Mouse (Mus musculus) kidney, postnatal 10 days (tissue): ENCODE data around the gene 1700018F24Rik.
"Not testable (repeated sequence)": the region's sequence is repeated elsewhere in the genome, so short reads cannot be mapped to it uniquely, and the experiment has no call there.

ENCODE experiments used
- DNase-seq: peaks from one replicate; pipeline ENCODE4 v3.0.0; 2021; ENCODE audit warnings: mixed read lengths

The 1700018F24Rik gene

DNA sequence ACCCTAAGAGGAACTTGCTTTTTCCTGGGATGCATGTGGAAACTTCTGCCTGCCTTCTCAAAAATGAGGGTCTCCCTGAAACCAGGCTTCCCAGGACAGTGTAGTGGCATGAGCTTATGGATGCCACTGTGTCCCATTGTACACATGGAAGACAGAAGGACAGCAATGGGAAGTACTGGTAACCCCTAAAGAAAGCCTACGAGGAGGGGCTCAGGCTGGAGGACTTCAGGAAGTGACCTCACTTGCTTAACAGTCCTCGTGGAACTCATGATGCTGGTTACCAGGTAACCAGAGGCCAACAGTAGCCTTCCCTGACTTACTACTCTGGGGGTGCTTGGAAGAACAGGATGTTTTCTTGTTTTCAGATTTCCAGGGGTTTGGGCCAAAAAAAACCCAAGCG lies at the start of gene 1700018F24Rik:
Gene 1700018F24Rik, plus strand, starts transcription at position 301 of the 400 bp plus-strand sequence.
- DNase-seq: not testable (repeated sequence)

GRCm38 (mm10) chr5:144998491-144998890 lies 44.3 kb upstream of the 1700018F24Rik start:
- DNase-seq: no peak

- DNase-seq: no peak
Measured at GRCm38 (mm10) chr5:145003362-145003761, 39.4 kb upstream of the 1700018F24Rik start.

- no peak for DNase-seq
Measured at GRCm38 (mm10) chr5:145004495-145004894, 38.3 kb upstream of the 1700018F24Rik start.

DNA sequence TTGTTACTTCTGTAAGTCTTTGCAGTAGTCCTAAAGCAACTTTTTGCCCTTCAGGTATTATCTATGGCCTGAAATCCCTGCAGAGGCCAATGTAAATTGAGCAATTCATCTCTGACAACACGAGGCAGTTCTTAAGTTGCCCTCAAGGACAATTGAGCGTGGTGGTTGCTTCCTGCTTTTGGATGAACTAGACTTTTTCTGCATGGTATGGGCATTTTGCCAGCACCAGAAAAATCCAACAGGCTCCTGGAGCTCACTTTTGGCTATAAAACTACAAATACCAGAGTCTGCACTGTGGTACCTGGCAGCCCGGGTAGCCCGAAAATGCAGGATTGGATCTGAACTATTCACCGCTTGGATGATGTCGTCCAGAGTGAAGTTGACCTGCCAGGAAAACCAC lies 37.2 kb upstream of the 1700018F24Rik start:
- DNase-seq: no peak

DNA sequence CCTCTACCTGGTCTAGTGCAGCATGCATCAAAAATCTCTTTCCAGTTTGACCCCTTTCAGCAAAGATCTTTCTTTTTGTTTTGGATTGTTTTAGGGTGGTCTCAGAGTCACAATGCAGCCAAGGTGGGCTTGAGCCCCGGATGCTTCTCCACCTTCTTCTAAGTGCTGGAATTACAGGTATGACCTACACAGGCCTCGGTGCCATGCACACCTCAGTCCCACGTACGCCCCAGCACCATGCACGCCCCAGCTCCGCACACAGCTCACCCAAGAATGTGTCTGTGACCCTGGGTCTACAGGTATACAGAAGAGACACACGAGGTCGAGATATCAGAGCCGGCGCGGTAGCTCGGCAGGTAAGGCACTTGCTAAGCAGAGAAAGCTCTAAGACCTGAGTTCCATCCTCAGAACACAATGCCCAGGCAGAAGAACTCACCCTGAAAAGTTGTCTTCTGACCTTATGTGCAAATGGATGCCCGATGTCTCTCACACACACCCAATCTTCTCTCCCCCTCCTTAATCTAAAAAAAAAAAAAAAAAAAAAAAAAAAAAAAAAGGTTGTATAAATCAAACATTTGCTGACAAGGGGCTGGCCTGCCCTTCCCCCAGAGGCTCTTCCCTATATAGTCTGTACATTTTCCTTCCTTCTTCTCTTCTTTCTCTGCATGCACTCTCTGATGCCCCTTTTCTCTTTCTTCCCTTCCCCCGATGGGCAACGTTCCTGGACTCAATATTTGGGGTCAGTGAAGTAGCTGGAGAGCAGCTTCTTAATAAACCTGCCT lies 33.7 kb upstream of the 1700018F24Rik start:
- DNase-seq: no peak

DNA sequence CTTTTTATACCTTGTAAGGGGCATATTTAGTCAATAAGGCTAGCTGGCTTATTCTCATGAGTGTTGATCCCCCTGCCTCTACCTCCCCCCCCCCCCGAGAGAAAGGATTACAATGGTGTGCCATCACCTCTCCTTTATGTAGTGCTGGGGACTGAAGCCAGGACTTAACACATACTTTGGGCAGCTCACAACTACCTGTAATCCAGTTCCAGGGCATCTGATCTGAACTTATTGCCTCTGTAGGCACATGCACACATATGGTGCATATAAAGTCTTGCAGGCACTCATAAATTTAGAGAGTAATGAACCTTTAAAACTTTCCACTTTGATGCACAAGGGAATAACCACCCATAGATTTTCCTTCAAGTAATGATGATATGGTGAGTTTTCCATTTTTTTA lies 28.5 kb upstream of the 1700018F24Rik start:
- DNase-seq: no peak

GRCm38 (mm10) chr5:145016761-145017160 lies 26.0 kb upstream of the 1700018F24Rik start:
- DNase-seq: not testable (repeated sequence)

DNA sequence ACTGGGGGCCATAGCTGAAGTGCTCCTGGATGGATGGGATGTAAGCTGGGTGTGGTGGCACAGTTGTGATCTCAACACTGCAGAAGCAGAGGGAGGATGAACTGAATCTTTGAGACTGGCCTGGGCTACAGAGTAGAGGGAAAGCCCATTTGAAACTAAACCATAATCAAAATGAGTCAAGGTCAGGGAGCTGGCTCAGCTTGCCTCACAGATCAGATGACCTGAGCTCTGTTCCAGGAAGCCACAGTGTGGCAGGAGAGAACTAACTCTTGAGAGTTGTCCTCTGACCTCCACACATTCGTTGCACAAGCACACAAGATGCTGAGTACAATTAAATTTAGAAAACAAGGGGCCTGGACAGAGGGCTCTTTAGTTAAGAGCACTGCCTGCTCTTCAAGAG lies 22.5 kb upstream of the 1700018F24Rik start:
- DNase-seq: not testable (repeated sequence)

- DNase-seq: not testable (repeated sequence)
Measured at GRCm38 (mm10) chr5:145020712-145021111, 22.1 kb upstream of the 1700018F24Rik start.

GRCm38 (mm10) chr5:145030476-145030875 lies 12.3 kb upstream of the 1700018F24Rik start:
- DNase-seq: not testable (repeated sequence)

GRCm38 (mm10) chr5:145032391-145032790 lies 10.4 kb upstream of the 1700018F24Rik start, which contains the start of gene Gm4871:
TSS of gene Gm4871 (minus strand) at chr5:145032754.
- DNase-seq: not testable (repeated sequence)

DNA sequence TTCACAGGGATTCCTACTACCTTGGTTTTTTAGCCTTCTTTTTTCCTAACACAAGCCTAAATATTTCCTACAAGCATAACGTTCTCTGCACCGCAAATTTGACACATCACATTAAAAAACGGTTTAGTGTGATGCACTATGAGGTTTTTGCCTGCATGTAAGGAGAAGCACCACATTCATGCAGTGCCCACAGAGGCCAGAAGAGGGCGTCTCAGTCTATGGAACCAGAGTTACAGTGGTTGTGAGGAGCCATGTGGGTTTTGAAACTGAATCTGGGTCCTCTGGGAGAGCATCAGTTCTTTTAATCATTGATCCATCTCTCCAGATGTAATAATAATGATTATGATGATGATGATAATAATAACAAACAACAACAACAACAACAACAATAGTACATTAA lies 1.2 kb upstream of the 1700018F24Rik start:
- DNase-seq: peak; percentile 21

DNA sequence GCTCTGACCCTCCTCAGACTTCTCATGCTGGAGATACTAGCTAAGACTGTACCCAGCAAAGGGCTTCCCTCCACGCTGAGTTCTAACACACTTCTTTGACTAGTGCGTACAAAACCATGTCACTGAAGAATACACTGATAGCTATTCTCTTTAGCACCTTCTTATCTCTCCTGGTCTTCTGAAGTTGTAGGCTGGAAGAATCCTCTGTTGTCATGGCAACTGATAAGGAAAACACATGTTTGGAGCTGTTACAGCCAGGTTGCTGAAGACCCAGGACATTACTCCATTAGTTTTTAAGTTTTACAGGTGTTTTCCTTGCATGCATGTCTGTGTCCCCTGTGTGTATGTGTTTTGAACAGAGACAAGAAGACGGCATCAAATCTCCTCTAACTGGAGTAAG lies 11.4 kb downstream of the 1700018F24Rik start:
- not testable (repeated sequence) for DNase-seq

DNA sequence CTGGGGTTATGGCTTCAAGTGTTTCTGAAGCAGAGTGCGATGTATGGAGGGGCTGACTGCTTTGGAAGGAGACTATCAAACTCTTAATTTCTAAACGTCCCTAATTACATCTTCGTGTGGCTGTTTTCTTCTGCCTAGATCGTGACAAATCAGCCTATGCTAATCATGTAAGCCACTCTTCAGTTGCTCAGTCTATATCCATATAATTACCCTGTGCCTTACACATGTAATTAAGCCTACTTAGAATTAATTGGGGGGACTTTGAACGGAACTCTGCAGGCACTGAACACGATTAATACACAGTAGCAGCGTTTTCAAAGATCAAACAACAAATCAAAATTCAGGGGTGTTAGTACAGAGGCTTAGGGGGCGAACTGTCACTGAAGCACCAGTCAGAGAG lies 15.1 kb downstream of the 1700018F24Rik start:
- no peak for DNase-seq

DNA sequence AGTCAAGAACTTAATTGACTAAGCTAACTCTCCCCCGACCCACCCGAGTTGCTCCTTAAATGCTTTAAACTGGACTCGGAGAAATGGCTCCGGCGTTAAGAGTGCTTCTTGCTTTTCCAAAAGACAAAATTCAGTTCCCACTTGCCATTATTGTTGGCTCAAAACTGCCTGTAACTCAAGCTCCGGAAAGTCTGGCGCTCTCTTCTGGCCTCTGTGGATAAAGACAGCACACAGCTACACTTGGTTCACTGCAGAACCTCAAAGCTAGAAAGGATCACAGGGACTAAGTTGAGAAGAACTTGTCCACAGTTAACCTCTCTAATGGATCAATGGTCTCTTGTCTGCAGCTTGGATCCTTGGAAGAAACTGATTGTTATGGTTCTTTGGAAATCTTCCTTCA lies 15.9 kb downstream of the 1700018F24Rik start:
- no peak for DNase-seq

GRCm38 (mm10) chr5:145059524-145059923 lies 16.7 kb downstream of the 1700018F24Rik start:
- no peak for DNase-seq

DNA sequence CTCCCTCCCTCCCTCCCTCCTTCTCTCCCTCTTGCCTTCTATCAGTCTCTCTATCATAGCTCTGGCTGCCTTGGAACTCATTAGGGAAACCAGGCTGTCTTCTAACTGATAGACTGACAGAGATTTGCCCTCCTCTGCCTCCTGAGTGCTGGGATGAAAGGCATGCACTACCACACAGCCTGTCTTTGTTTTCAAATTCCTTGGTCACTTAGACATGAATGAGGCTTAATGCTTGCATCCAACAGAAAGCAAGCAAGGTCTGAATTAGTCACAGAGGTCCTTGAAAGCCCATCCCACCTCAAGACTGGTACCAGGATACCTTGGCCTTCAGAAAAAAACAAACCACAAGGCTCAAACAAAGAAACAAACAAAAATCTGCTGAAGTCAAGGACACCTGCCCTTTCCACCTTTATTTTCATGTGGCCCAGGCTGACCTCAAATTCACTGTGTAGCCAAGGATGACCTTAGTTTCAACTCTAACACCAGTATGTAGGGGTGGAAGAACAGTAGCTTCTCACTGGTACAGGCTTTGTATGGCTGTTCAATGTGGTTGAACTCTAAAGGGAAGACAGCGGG lies 22.1 kb downstream of the 1700018F24Rik start:
- DNase-seq: no peak

GRCm38 (mm10) chr5:145068863-145069262 lies 26.1 kb downstream of the 1700018F24Rik start:
- no peak for DNase-seq

- peak; percentile 87 for DNase-seq
Measured at GRCm38 (mm10) chr5:145069707-145070106, 26.9 kb downstream of the 1700018F24Rik start.

- peak; percentile 15 for DNase-seq
Measured at GRCm38 (mm10) chr5:145071342-145071741, 28.6 kb downstream of the 1700018F24Rik start.

- DNase-seq: no peak
Measured at GRCm38 (mm10) chr5:145075081-145075480, 32.3 kb downstream of the 1700018F24Rik start.

DNA sequence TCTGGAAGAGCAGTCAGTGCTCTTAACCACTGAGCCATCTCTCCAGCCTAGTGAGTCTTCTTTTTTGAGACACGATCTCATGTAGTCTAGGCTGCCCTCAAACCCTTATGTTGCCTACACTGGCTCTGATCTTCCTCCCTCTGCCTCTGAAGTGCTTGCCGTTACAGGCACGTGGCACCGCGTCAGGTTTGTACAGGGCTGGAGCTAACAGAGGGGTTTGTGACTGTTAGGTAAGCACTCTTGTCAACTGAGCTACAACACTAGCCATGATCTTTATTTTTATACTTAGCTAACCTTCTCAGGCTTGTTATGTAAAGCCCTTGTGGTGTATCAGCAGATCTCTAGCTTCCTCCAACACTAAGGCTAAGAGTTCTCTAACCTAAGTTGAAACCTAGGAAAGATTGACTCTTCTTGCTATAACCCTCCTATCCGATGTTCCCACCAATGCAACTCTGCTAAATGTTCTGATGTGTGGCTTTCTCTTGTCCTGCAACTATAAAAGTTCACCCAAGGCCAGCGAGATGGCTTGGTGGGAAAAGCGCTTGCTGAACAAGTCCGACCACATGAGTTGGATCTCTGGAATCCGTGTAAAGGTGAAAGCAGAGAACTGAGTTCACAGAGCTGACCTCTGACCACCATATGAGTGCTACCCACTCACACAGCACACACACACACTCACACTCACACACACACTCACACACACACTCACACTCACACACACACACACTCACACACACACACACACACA lies 39.2 kb downstream of the 1700018F24Rik start:
- DNase-seq: no peak
